Mouse (Mus musculus): Measurements from ENCODE around the gene Jhy. TPM values are rescaled to one million over a fixed set of nuclear protein-coding genes. Genes with fewer than 3 reads are reported as not detected.

The Jhy gene
- total RNA-seq, 2 experiments from 2014 or later = not detected

DNA sequence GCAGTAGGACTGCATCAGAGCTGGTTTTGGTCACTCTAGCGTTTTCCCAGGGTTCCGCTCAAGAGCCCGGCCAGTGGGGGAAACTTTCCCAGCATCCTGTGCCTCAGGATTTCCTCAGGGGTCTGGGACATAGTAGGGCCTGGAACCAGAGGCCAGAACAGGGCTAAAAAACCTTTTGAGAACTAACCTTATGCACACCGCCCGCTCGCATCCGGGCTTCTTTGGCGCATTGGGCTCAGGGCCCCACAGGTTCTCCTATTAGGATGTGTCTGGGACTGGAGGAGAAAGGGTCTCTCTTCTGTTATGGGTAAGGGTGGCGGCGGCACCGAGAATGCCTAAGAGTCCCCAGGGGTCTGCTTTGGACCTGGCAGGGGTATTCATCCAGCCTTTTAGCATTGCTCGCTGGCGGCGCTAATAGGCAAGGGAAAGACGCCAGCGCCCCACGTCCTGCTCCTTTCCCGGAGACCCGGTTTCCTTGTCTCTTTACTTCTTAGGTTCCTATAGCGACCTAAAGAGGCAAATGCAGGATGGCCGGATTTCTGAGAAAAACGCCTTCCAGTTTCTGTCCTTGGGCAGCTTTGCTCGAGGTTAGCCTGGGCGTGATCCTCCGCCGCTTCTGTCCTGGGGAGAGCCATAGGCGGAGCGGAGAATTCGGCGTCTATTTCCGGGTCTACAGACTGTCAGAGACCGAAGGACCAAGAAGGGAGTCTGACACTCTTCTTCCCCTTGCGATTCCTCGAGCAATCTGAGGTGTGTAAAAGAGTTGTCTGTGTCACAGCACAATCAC is 92.4 kb downstream of the Jhy start:
- ATAC-seq (replicated peaks; ENCODE audit: low FRiP score, poor library complexity, severe bottlenecking) = no peak

DNA sequence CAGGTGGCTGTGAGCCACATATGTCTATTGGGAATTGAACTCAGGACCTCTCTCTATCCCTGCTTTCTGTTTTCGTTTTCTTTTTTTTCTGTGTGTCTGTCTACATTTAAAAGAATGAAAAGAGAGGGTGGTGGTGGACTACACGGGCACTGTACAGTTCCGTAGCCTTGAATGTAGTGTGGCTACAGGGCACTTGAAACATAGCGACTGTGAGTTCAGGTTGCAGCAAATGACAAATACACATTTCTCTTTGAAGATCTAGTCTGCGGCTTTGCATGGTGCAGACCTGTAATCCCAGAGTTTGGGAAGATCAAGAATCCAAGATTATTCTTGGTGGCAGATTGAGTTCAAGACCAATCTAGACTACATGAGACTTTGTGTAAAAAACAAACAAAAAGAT is 93.6 kb downstream of the Jhy start:
- ATAC-seq (replicated peaks; ENCODE audit: low FRiP score, poor library complexity, severe bottlenecking) = no peak

DNA sequence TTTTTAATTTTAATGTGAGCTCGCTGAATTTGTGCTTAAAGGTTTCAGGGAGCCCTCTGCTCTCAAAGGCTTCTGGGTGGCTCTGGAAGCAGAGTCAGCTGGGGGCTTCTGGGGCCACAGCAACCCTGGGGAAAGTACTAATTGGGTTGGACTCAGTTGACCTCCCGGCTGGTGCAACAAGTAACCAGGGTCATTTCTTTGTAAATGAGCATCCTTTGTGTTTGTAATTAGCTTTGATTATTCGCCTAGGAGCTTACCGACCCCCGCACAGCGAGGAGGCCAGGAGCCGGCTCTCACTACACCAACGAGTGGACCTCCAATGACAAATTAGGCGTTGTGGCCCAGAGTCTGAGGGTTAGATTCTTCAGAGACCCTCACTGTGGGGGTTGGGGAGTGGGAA is 104.7 kb downstream of the Jhy start:
- ATAC-seq (replicated peaks; ENCODE audit: low FRiP score, poor library complexity, severe bottlenecking) = no peak

DNA sequence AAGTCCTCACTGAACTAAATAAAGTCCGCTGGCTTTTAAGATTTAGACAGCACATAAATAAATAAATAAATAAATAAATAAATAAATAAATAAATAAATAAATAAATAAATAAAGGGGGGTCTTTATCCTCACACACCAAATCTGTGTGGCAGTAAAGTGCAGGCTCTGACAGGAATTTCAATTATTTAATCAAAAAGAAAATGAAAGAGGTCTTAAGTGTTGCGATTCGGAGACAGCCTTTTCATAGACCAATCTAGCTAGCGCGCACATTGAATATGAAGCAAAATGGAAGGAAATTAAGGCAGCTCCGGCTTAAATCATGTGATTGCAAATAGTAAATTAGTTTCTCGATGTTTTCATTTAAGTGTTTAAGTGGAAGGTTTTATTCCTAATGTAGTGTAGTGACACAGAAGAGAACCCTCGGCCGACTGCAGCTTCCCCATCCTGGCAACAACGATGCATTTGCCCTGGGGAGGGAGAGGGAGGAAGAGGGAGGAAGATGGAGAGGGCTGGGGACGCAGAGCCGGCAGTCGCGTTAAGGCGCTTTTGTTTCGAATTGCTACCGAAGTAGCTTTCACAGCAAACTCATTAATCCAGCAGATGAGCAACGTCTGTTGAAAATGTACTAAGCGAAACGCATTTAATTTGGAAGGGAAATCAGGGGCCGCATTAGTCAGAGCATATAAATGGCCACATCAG is 105.3 kb downstream of the Jhy start:
- ATAC-seq (replicated peaks; ENCODE audit: low FRiP score, poor library complexity, severe bottlenecking) = no peak

DNA sequence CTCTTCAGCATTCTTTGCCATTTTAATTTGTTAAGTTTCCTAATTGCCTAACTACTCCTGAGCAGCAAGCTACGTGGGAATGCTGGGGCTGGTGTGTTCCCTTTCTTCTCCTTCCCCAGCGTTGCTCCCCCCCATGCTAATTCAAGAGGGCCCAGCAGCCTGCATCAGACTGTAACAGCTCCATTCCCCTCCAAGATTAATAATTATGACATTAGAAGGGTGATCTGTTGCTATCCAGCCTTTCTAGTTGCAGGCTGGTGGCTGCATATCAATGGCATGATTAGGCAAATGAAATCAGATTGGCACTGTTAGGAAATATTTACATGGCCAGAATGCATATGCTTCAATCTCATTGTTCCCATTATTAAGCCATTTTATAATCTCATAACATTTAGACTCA is 112.4 kb downstream of the Jhy start:
- no peak for ATAC-seq (replicated peaks; ENCODE audit: low FRiP score, poor library complexity, severe bottlenecking)

Other genes with a start within 250 kb of the Jhy start
- gene Hspa8, start 163.1 kb downstream of the Jhy start, total RNA-seq (2015; ENCODE audit: low replicate concordance) = 767 and 958 TPM in 2 replicates
- gene Hspa8, start 163.1 kb downstream of the Jhy start, total RNA-seq (2017; ENCODE audit: low replicate concordance) = 825 and 1,090 TPM in 2 replicates
- gene Bsx, start 90.0 kb downstream of the Jhy start, total RNA-seq (2015; ENCODE audit: low replicate concordance) = not detected in 2 replicates
- gene Bsx, start 90.0 kb downstream of the Jhy start, total RNA-seq (2017; ENCODE audit: low replicate concordance) = 0.14 TPM in 1 of 2 replicates, not detected in the other
- not detected in 2 replicates for gene Crtam, start 40.5 kb upstream of the Jhy start, total RNA-seq (2015; ENCODE audit: low replicate concordance)
- not detected in 2 replicates for gene Crtam, start 40.5 kb upstream of the Jhy start, total RNA-seq (2017; ENCODE audit: low replicate concordance)
- 1.9 and 3.1 TPM in 2 replicates for gene Ubash3b, start 197.6 kb upstream of the Jhy start, total RNA-seq (2015; ENCODE audit: low replicate concordance)
- 2.9 and 9.2 TPM in 2 replicates for gene Ubash3b, start 197.6 kb upstream of the Jhy start, total RNA-seq (2017; ENCODE audit: low replicate concordance)

All from erythroblast, adult 5-6 weeks (primary cell).